Mouse (Mus musculus) G1E (cell line): ENCODE data around the gene Cuedc2. TPM values are rescaled to one million over a fixed set of nuclear protein-coding genes. Genes with fewer than 3 reads are reported as not detected.

ENCODE experiments used
- ATAC-seq: 2 replicates; pipeline ENCODE4 v1.8.0; 2016; ENCODE audit warnings: mild to moderate bottlenecking; ENCODE audit not compliant: insufficient number of reproducible peaks, poor library complexity, low FRiP score, severe bottlenecking; ENCODE audit errors: extremely low read depth
- DNase-seq: peaks from one replicate; pipeline ENCODE4 v3.0.0; 2012; ENCODE audit warnings: low spot score
- H3K27me3 ChIP-seq: 2 replicates; pipeline ENCODE4 v1.6.1; 2012; ENCODE audit warnings: mild to moderate bottlenecking, low read length, inconsistent platforms; ENCODE audit not compliant: insufficient read depth
- H3K36me3 ChIP-seq: replicated peaks from 2 replicates; pipeline ENCODE3; 2012; ENCODE audit warnings: mild to moderate bottlenecking, inconsistent platforms
- H3K4me1 ChIP-seq: 2 replicates; pipeline ENCODE4 v1.6.1; 2012; ENCODE audit warnings: low read depth, low read length, inconsistent platforms, mixed read lengths; ENCODE audit not compliant: insufficient read depth
- H3K4me3 ChIP-seq: 2 replicates; pipeline ENCODE4 v1.5.1; 2012; ENCODE audit warnings: low read depth, mild to moderate bottlenecking, inconsistent platforms, low read length, moderate library complexity, mixed read lengths
- H3K9me3 ChIP-seq: replicated peaks from 2 replicates; pipeline ENCODE4 v1.6.1; 2012; ENCODE audit warnings: inconsistent platforms
- CTCF ChIP-seq: IDR thresholded peaks from 2 replicates; pipeline ENCODE4 v1.5.1; 2012; ENCODE audit warnings: low read depth, low read length, inconsistent platforms, mixed read lengths
- GATA1 ChIP-seq: IDR thresholded peaks from 2 replicates; pipeline ENCODE4 v1.6.1; 2012; ENCODE audit warnings: borderline replicate concordance, low read length, inconsistent platforms, mixed read lengths
- GATA2 ChIP-seq: IDR thresholded peaks from 2 replicates; pipeline ENCODE4 v1.6.1; 2012; ENCODE audit warnings: low read depth, low read length, inconsistent platforms, borderline replicate concordance
- POLR2AphosphoS5 ChIP-seq: IDR thresholded peaks from 2 replicates; pipeline ENCODE4 v1.6.1; 2012; ENCODE audit warnings: low read depth, low read length, inconsistent platforms; ENCODE audit not compliant: insufficient replicate concordance
- TAL1 ChIP-seq: conservative IDR thresholded peaks from 2 replicates; pipeline ENCODE4 v1.6.1; 2012; ENCODE audit warnings: low read depth, low read length, inconsistent platforms, mixed read lengths
- polyA plus RNA-seq: library from polyadenylated mRNA; stranded (reverse); fragments of >175 nt; gene quantifications from 2 replicates; pipeline ENCODE4 v1.2.3, GENCODE M21; 2012
- total RNA-seq, 2 experiments: library from RNA; stranded (forward) in 1 of 2; stranded (reverse) in 1 of 2; fragments of 200-1000 nt in 1 of 2; fragments of >200 nt in 1 of 2; fragmentation: Nextera tagmentation in 1 of 2; gene quantifications; 2 replicates each; pipeline ENCODE4 v1.2.3; 2014 to 2017

Cuedc2 gene
- total and polyA plus RNA-seq, 3 experiments: 39.2 to 147 (median 142) TPM

GRCm38 (mm10) chr19:46326019-46326755 lies 12.3 kb downstream of the Cuedc2 start:
- H3K9me3 ChIP-seq: no peaks in the 10 kb centered on the region
- ATAC-seq (no peak), DNase-seq (no peak)
- no peak for TF ChIP-seq CTCF
- no peak for TF ChIP-seq POLR2AphosphoS5
- no peak for TF ChIP-seq TAL1
- TF ChIP-seq GATA1: no peak
- no peak for TF ChIP-seq GATA2
- H3K36me3 ChIP-seq: peaks cover 20% of the 10 kb centered on the region
- H3K4me1 ChIP-seq: peaks cover 60% of the 10 kb centered on the region
- H3K27me3 ChIP-seq: peaks cover 54% of the 10 kb centered on the region
- H3K4me3 ChIP-seq: no peak overlapping the region

GRCm38 (mm10) chr19:46324918-46325317 lies 13.6 kb downstream of the Cuedc2 start:
- TF ChIP-seq TAL1 (no peak), CTCF (no peak), POLR2AphosphoS5 (no peak), GATA2 (no peak), GATA1 (no peak)
- H3K36me3 ChIP-seq: peaks cover 8% of the 10 kb centered on the region
- H3K27me3 ChIP-seq: peaks cover 66% of the 10 kb centered on the region
- H3K9me3 ChIP-seq: no peaks in the 10 kb centered on the region
- H3K4me3 ChIP-seq: no peak overlapping the region
- DNase-seq (no peak), ATAC-seq (no peak)
- H3K4me1 ChIP-seq: peaks cover 64% of the 10 kb centered on the region

GRCm38 (mm10) chr19:46324366-46324765 lies 14.1 kb downstream of the Cuedc2 start:
- Histone ChIP-seq H3K4me1 (peaks cover 63% of the 10 kb centered on the region), H3K9me3 (no peaks in the 10 kb centered on the region), H3K4me3 (no peak overlapping the region), H3K36me3 (peaks cover 5% of the 10 kb centered on the region), H3K27me3 (peaks cover 71% of the 10 kb centered on the region)
- ATAC-seq (no peak), DNase-seq (no peak)
- TF ChIP-seq GATA2: no peak
- TF ChIP-seq POLR2AphosphoS5: no peak
- TF ChIP-seq GATA1: no peak
- no peak for TF ChIP-seq CTCF
- TF ChIP-seq TAL1: no peak

- DNase-seq (no peak), ATAC-seq (no peak)
- Histone ChIP-seq H3K36me3 (no peaks in the 10 kb centered on the region), H3K4me3 (no peak overlapping the region), H3K9me3 (no peaks in the 10 kb centered on the region), H3K4me1 (peaks cover 63% of the 10 kb centered on the region), H3K27me3 (peaks cover 77% of the 10 kb centered on the region)
- TF ChIP-seq GATA1: no peak
- TF ChIP-seq GATA2: no peak
These were observed 14.8 kb downstream of the Cuedc2 start for GRCm38 (mm10) chr19:46323716-46324115.

- TF ChIP-seq POLR2AphosphoS5: no peak
- TF ChIP-seq GATA1: no peak
- H3K36me3 ChIP-seq: no peaks in the 10 kb centered on the region
- no peak for ATAC-seq
- H3K4me3 ChIP-seq: no peak overlapping the region
- peaks cover 62% of the 10 kb centered on the region for H3K4me1 ChIP-seq
- peaks cover 83% of the 10 kb centered on the region for H3K27me3 ChIP-seq
- peaks cover 3% of the 10 kb centered on the region; the same call in 1 of the 2 replicates for H3K9me3 ChIP-seq
- no peak for DNase-seq
These were observed 15.4 kb downstream of the Cuedc2 start for GRCm38 (mm10) chr19:46322996-46323572.

GRCm38 (mm10) chr19:46322144-46322995 lies 16.1 kb downstream of the Cuedc2 start:
- DNase-seq (no peak), ATAC-seq (no peak)
- Histone ChIP-seq H3K4me1 (peaks cover 60% of the 10 kb centered on the region), H3K36me3 (no peaks in the 10 kb centered on the region), H3K27me3 (peaks cover 88% of the 10 kb centered on the region), H3K9me3 (peaks cover 8% of the 10 kb centered on the region), H3K4me3 (no peak overlapping the region)
- no peak for TF ChIP-seq POLR2AphosphoS5
- TF ChIP-seq GATA1: no peak
- TF ChIP-seq GATA2: no peak
- TF ChIP-seq TAL1: no peak
- TF ChIP-seq CTCF: no peak
